Mouse (Mus musculus): ENCODE results near the gene Fancc.

GRCm38 (mm10) chr13:63529602-63530370 lies 32.7 kb upstream of the Fancc start:
- TF ChIP-seq CTCF (IDR thresholded peaks at IDR 0.05; ENCODE audit: low read depth) (no peak), EP300 (IDR thresholded peaks at IDR 0.05; ENCODE audit: low read depth) (no peak)
